Mouse (Mus musculus) intestine, embryonic 16.5 days (tissue): ENCODE measurements at regions not wholly inside any gene's neighbourhood (a gene's known extent, or its start where the extent isn't known, plus 50 kb on each side); places are given as distances from the start of the nearest gene placed in this dataset.

Experiments used
- ATAC-seq: fragments of 200-750 bp; cut with Nextera tagmentation; 2 replicates; pipeline ENCODE4 v1.8.0; 2017; ENCODE audit warnings: moderate TSS enrichment, moderate library complexity
- H3K27ac ChIP-seq: fragments of 300-500 bp; sonication (generic); 2 replicates; pipeline ENCODE4 v1.5.1; 2014; ENCODE audit warnings: mild to moderate bottlenecking, low read length
- H3K27me3 ChIP-seq: fragments of 300-500 bp; sonication (generic); replicated peaks from 2 replicates; pipeline ENCODE4 v1.6.1; 2014; ENCODE audit warnings: low read length, control low read depth, mixed read lengths; ENCODE audit not compliant: control insufficient read depth, insufficient read depth
- H3K36me3 ChIP-seq: fragments of 300-500 bp; sonication (generic); 2 replicates; pipeline ENCODE4 v1.6.1; 2014; ENCODE audit warnings: low read length, control low read depth; ENCODE audit not compliant: control insufficient read depth, insufficient read depth
- H3K4me1 ChIP-seq: fragments of 300-500 bp; sonication (generic); 2 replicates; pipeline ENCODE4 v1.6.1; 2014; ENCODE audit warnings: low read length, control low read depth, mixed read lengths; ENCODE audit not compliant: control insufficient read depth, insufficient read depth
- H3K4me2 ChIP-seq: fragments of 300-500 bp; sonication (generic); 2 replicates; pipeline ENCODE4 v1.6.1; 2014; ENCODE audit warnings: low read depth, low read length, control low read depth
- H3K4me3 ChIP-seq: fragments of 300-500 bp; sonication (generic); 2 replicates; pipeline ENCODE4 v1.5.1; 2014; ENCODE audit warnings: mild to moderate bottlenecking, low read length
- H3K9ac ChIP-seq: fragments of 300-500 bp; sonication (generic); 2 replicates; pipeline ENCODE4 v1.6.1; 2014; ENCODE audit warnings: low read depth, low read length
- H3K9me3 ChIP-seq: fragments of 300-500 bp; sonication (generic); 2 replicates; pipeline ENCODE4 v1.6.1; 2016; ENCODE audit warnings: low read length, control low read depth; ENCODE audit not compliant: control insufficient read depth
- WGBS: fragments of 180-500 bp; shearing (Covaris S2); extraction: QIAGEN DNeasy Blood & Tissue Kit; methylation state at CpG from one replicate; pipeline ENCODE4 v1.1.7; 2014; 5-methylcytosine and 5-hydroxymethylcytosine counted together

DNA sequence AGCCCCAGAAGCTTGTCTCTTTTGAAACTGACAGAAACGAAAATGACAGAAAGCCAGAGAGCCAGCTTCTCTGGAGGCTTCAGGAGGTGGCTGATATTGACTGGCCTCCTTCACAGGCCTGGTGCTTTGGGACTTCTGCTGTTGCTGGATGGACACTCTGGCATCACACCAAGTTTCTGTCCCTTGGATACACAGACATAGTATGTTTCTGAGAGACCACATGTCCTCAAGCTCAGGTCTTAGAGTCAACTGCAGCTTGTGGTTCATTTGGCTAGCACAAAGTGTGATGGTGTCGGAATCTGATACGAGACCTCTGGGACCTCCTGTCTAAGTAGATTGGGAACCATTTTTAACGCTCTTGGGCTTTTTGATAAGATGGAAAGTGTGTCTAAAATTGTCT lies 502.0 kb downstream of the Sqor start:
- Histone ChIP-seq H3K9me3 (no peaks in the 10 kb centered on the region), H3K9ac (no peak overlapping the region), H3K4me1 (no peaks in the 10 kb centered on the region), H3K4me3 (no peak overlapping the region), H3K27ac (no peak overlapping the region), H3K27me3 (no peaks in the 10 kb centered on the region), H3K36me3 (no peaks in the 10 kb centered on the region), H3K4me2 (no peak overlapping the region)
- ATAC-seq: no peak
- 74% methylated on average over 4 of the region's 4 CpGs for WGBS

DNA sequence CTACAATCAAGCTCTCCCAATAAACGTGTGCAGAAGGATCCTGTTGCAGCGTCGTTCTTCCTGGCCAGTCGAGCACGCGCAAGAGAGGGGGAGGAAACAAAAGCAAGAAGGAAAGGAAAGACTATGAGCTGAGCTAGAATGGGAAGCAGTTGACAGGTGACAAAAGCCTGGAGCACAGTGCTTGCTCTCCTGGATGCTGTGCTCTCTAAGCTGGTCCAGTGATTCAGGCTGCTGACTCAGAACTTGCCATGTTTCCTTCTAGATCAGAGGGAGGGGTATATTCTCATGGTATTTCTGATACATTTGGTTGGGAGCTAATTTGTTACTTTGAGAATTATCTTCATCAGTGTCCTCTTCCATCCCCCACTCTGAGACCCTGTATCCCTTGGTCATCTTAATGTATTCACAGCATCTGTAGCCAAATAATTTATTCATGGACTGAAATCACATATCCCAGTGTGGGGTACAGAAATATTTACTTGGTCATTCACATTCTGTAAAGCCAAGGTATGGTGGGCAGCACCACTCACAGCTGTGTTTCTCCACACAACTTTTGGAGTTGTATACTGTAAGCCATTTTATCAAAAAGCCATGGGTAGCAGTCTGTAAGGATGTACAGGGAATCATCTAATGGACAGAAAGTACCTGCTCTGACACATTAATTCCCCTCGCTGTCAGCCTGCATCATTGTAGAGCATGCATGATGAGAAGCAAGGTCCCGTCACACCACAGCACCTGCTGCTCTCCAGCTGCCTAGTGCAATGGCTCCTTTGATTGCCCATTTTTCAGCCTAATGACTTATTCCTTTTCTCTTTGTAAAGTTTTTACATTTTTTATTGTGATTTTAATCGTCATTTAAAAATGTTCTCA lies 510.1 kb downstream of the Sqor start:
- no peaks in the 10 kb centered on the region for H3K36me3 ChIP-seq
- no peaks in the 10 kb centered on the region for H3K9me3 ChIP-seq
- no peak overlapping the region for H3K4me3 ChIP-seq
- 74% methylated on average over 9 of the region's 9 CpGs for WGBS
- no peak overlapping the region for H3K4me2 ChIP-seq
- H3K9ac ChIP-seq: no peak overlapping the region
- H3K4me1 ChIP-seq: 0 out of 2 replicates have a peak, but pooled peaks cover 2% of the 10 kb centered on the region
- H3K27ac ChIP-seq: no peak overlapping the region
- H3K27me3 ChIP-seq: no peaks in the 10 kb centered on the region
- ATAC-seq: no peak

DNA sequence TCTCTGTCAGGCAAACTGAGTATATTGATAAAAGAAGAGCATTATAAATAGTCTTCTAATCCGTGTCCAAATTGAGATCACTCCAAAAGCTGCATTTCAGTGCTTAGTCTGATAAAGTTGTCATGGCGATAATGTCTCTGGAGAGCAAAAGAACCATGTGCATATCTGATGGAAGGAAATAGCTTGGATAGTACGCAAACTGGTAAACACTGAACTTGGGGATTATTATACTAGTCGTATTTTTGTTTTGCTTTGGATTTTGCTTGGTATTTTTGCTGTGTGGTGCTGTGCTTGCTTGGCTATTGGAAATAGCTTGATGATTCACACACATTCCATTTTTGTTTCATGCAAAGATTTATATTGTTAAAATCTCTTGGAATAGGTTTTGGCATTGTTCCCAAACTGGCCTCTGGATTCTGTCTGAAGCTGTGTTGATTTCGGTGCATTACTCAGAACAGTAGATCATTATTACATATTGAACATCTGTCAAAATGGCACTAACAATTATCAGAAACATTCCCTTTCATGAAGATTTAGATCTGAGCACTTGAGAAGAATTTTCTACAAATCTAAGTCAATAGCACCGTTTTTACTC lies 510.8 kb downstream of the Sqor start:
- Histone ChIP-seq H3K9me3 (no peaks in the 10 kb centered on the region), H3K4me2 (no peak overlapping the region), H3K4me1 (0 out of 2 replicates have a peak, but pooled peaks cover 2% of the 10 kb centered on the region), H3K36me3 (no peaks in the 10 kb centered on the region), H3K4me3 (no peak overlapping the region), H3K27ac (no peak overlapping the region), H3K9ac (no peak overlapping the region), H3K27me3 (no peaks in the 10 kb centered on the region)
- 41% methylated on average over 6 of the region's 6 CpGs for WGBS
- ATAC-seq: no peak

DNA sequence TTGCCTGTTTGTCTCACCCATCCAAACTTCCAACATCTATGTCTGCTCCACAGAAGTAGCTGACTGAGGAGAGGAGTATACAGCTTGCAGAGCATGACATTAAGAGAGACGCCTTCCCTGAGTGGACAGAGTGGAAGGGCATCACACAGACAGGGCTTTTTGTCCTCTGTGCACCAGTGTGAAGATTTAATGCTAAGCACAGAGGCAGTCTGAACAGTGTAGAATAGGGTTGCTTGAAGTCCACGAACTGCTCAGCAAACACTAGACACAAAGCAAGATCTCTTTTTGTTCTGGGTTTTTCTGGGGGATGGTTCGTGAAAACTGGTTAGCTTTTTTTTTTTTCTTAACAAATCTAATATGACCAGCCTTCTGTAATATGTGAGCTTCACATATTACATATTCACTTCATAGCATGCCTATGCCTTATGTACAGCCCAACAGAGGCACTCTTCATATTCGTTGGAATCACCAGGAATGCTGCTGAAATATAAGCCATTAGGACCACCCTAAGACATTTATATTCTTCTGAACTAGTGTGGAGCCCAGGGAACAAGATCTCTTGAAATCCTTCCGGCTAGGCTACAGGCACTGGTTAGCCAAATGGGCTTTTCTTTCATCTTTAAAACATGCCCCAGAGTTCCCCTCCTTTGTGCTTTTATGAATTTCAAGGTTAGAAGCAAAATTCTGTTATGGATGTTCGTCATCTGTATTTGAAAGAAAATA lies 546.7 kb downstream of the Sqor start:
- H3K27ac ChIP-seq: no peak overlapping the region
- H3K4me2 ChIP-seq: no peak overlapping the region
- no peaks in the 10 kb centered on the region for H3K36me3 ChIP-seq
- no peak for ATAC-seq
- H3K4me3 ChIP-seq: no peak overlapping the region
- no peaks in the 10 kb centered on the region for H3K9me3 ChIP-seq
- no peak overlapping the region for H3K9ac ChIP-seq
- WGBS: 70% methylated on average over 6 of the region's 6 CpGs
- H3K27me3 ChIP-seq: no peaks in the 10 kb centered on the region
- H3K4me1 ChIP-seq: no peaks in the 10 kb centered on the region

DNA sequence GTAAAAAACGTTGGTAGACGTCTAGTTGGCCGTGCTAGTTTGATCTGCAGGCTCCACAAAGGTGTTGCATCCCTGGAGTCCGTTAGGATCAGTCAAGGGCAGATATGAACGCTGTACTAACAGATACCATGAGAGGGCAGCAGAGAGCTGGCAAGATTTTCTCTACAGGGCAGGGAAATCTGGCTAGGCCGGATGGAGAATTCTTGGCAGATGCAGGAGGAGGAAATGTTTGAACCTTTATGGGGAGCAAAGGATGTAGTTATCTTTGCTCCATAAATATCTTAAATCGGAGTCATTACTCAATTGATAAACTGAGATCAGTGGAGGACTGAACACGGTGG lies 547.2 kb downstream of the Sqor start:
- Histone ChIP-seq H3K9me3 (no peaks in the 10 kb centered on the region), H3K4me1 (no peaks in the 10 kb centered on the region), H3K9ac (no peak overlapping the region), H3K27me3 (no peaks in the 10 kb centered on the region), H3K4me2 (no peak overlapping the region), H3K36me3 (no peaks in the 10 kb centered on the region), H3K4me3 (no peak overlapping the region), H3K27ac (no peak overlapping the region)
- 11% methylated on average over 8 of the region's 8 CpGs for WGBS
- peak; percentile 71 for ATAC-seq

DNA sequence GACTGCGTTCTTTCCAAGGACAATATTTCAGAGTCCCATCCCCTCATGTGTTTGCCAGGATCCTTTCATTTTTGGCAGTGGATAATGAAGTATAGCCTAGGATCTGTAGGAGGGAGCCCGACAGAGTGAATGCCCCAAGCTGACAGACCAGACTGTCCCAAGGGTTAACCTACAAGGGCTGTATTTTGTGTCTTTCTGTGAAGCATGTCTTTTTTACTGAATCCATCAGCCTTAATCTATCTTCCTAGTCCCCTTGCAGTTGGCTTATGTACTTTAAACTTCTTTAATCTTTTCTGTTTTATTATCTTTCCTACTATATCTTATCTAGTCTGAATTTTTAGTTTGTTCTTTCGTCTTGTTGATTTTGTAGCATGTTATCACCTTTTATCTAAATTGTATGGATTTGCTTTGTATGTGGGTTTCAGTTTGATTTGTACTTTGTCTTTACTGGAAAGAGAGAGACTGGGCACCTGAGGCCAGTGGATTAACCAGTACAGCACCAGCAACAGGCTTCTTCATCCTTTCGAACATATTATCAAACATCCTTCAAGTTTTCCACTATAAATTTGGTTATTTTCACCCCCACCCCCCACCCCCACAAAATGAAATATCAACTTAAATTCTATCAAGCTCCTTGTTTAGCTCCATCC lies 555.5 kb downstream of the Sqor start:
- no peak overlapping the region for H3K9ac ChIP-seq
- WGBS: 64% methylated on average over 4 of the region's 4 CpGs

DNA sequence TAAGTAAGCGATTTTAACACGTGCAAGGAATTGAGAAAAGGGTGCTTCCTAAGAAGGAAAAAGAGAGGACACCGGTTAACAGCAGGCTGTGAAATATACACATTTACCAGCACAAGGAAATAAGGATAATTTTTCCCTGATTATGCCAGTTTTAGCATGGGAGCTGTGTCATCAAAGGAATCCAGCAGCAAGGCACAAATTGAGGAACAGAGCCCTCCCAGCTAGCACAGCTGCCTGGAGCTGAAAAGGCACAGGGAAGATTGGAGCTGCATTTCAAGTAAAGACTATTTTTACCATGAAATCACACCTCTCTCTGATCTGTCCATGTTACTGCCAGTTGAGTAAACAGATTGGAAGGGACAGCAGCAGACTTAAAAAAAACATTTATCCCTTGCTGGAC lies 558.7 kb downstream of the Sqor start:
- Histone ChIP-seq H3K4me2 (no peak overlapping the region), H3K9ac (no peak overlapping the region), H3K36me3 (no peaks in the 10 kb centered on the region), H3K27me3 (no peaks in the 10 kb centered on the region), H3K4me1 (no peaks in the 10 kb centered on the region), H3K4me3 (no peak overlapping the region), H3K9me3 (no peaks in the 10 kb centered on the region), H3K27ac (no peak overlapping the region)
- WGBS: 77% methylated on average over 3 of the region's 3 CpGs
- ATAC-seq: no peak

More for the DNA sequence above, 555.5 kb downstream of the Sqor start:
- Histone ChIP-seq H3K36me3 (no peaks in the 10 kb centered on the region), H3K27ac (no peak overlapping the region), H3K27me3 (no peaks in the 10 kb centered on the region), H3K4me3 (no peak overlapping the region), H3K4me1 (no peaks in the 10 kb centered on the region), H3K4me2 (no peak overlapping the region), H3K9me3 (no peaks in the 10 kb centered on the region)
- peak; percentile 74 for ATAC-seq

DNA sequence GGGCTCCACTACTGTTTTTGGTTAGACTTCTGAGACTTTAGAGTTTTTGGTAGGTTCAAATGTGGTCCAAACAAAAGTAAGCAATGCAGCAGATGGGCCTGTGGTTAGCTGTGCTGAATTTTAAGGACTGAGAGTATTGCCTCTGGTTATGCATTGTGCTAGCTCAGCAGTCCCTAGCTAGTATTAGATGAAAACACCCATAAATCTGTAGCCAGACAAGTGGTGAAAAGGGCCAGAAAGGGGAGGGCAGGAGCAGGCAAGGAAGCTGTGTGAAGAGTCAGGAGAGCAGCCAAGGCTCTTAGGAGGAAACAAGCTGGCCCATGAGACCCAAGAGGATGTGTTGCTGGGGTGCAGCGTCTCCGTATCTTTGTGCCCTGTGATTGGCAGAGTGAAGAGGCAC lies 559.9 kb downstream of the Sqor start:
- H3K4me1 ChIP-seq: no peaks in the 10 kb centered on the region
- no peaks in the 10 kb centered on the region for H3K27me3 ChIP-seq
- no peak overlapping the region for H3K27ac ChIP-seq
- no peak overlapping the region for H3K9ac ChIP-seq
- no peak for ATAC-seq
- WGBS: 50% methylated on average over 2 of the region's 2 CpGs
- H3K4me2 ChIP-seq: no peak overlapping the region
- H3K9me3 ChIP-seq: no peaks in the 10 kb centered on the region
- no peaks in the 10 kb centered on the region for H3K36me3 ChIP-seq
- no peak overlapping the region for H3K4me3 ChIP-seq

DNA sequence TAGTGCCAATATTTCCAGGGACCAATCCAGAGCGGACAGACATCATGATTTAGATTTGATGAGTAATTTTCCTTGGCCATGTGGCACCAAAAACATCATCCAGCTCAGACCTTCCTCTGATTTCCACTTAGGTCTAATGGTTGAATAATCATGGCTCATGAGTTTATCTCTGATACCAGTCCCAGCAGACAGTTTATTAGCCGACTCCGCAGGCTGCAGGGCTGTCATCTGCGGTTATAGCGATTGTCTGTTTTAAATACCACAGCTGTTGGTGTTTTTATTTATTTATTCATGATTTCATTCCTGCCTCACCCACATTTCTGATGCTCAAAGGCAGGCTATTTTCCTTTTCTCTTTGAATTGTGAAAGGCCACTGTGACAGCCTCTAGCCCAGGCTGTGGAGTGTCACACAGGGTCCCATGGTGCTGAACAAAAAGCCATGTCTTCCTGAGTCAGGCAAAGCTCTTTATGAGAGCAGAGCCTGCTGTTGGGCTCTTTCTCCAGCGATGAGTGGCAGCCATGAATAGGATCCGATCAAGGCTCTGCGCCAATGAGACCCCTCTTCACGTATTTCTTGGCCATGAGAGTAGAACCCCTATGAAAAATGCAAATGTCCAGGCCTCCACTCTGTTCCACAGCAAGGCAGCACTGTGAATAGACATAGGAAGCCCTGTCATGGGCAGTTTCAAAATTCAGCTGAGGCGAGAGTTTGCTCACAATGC lies 584.7 kb downstream of the Sqor start:
- H3K4me1 ChIP-seq: no peaks in the 10 kb centered on the region
- no peak for ATAC-seq
- no peaks in the 10 kb centered on the region for H3K36me3 ChIP-seq
- no peaks in the 10 kb centered on the region for H3K9me3 ChIP-seq
- 78% methylated on average over 10 of the region's 10 CpGs for WGBS
- no peak overlapping the region for H3K4me3 ChIP-seq
- H3K27me3 ChIP-seq: no peaks in the 10 kb centered on the region
- H3K9ac ChIP-seq: no peak overlapping the region
- H3K4me2 ChIP-seq: no peak overlapping the region
- H3K27ac ChIP-seq: no peak overlapping the region
